Mouse (Mus musculus) kidney, adult 8-10 months (tissue): ENCODE results near the gene Gstm3.
A peak's percentile ranks its signal among the peaks of the same experiment; 100 is the strongest.

Source experiments
- DNase-seq, 2 experiments: peaks; one replicate each; pipeline ENCODE4 v3.0.0; 2022

Gstm3 gene

DNA sequence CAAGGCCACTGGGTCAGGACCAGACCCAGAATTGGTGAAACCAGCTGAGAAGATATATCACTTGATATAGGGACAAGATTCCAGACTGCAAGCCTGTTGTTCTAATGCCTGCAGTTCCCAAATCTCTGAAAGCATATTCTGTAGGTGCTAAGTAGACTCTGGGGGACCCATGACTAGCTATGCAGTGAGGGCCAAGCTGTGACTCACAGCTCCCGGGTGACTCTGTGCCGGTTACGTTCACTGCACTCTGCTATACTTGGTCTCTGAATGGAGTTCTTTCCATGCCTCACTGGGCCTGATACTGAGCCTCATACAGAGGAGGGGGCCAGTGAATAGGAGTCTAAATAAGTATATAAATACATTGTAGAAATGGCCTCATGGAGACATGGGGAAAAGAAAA, 41.2 kb downstream of the Gstm3 start:
- no peak for DNase-seq

DNA sequence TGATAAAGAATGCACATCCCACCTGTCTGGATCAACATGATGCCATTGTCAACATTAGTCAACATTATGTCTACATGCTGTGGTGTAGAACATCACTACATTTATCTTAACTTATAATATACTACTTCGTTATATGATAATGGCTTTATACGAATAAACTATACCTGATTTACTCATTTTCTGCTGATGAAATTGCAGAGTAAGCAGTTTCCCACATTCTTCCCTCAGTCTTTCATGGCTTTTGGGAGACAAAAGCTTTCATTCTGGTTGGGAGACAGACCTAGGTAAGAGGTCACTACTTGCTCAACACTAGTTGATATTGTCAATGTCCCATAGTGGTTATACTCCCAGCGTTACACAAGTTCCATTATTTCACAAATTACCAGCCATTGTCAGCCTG, 43.7 kb downstream of the Gstm3 start:
- DNase-seq: no peak

DNA sequence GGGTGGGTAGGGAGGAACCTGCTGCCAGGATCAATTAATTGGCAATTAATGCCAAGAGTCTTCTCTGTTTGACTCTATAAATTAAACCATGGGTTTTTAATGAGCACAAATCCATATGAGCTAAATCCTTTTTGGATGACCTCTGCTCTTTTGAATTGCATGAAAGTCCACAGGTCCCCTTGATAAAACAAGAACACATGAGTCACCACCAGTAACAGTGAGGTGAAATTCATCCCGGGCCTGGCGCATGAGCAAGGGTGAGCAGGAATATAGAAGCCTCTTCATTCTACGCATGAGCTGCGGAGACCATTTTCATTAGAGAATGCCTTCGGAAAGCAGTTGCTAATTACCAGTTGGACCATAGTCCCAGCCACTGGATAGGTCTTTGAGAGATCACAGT, 48.7 kb downstream of the Gstm3 start:
- DNase-seq: no peak

GRCm38 (mm10) chr3:107917783-107918408, 51.2 kb downstream of the Gstm3 start:
- peak; percentile 45 to 71 for DNase-seq

- DNase-seq: no peak
Observed at GRCm38 (mm10) chr3:107917097-107917496, 52.0 kb downstream of the Gstm3 start.

GRCm38 (mm10) chr3:107916674-107917073, 52.4 kb downstream of the Gstm3 start:
- DNase-seq: no peak
